Mouse (Mus musculus): Measurements from ENCODE around the gene Rasl12. TPM values are rescaled to one million over a fixed set of nuclear protein-coding genes. Genes with fewer than 3 reads are reported as not detected.

The Rasl12 gene
- polyA plus RNA-seq, 1 experiment from 2014 or later: 10.4 TPM

DNA sequence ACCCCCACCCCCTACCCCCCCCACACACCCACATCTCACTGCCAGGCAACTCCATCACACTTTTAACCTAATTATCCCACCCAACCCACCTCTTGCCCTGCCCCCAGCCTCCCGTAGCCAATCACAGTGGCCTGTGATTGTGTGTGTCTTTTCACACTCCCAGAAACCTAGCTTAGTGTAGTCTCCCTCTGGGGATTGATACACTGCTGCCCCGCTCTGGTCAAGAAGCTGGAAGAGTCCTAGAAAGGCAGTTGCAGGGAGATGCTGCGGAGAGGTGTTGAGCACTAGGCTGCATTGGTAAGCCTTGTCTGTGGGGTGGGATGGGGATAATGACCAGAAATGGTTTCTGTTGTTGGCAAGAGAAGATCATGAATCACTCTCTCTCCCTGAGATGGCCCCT is 19.4 kb downstream of the Rasl12 start:
- no peak overlapping the region for H3K27ac ChIP-seq
- no peak overlapping the region for H3K4me2 ChIP-seq (ENCODE audit: low read length)
- no peak overlapping the region for H3K9ac ChIP-seq (ENCODE audit: low read depth, low read length)
- H3K36me3 ChIP-seq (ENCODE audit: insufficient read depth, low read length): no peaks in the 10 kb centered on the region
- no peak for DNase-seq (ENCODE audit: low spot score)
- H3K4me1 ChIP-seq (replicated peaks; ENCODE audit: insufficient read depth, low read length): no peaks in the 10 kb centered on the region
- 24% methylated on average over 3 of the region's 3 CpGs for WGBS
- no peaks in the 10 kb centered on the region for H3K9me3 ChIP-seq (replicated peaks; ENCODE audit: low read length)
- H3K4me3 ChIP-seq (replicated peaks; ENCODE audit: low read depth, low read length): no peak overlapping the region
- TF ChIP-seq CTCF (IDR thresholded peaks at IDR 0.05; ENCODE audit: low read depth): peak; percentile 43; the same call in 1 of the 2 replicates
- no peaks in the 10 kb centered on the region for H3K27me3 ChIP-seq (ENCODE audit: insufficient read depth, low read length)
- no peak for ATAC-seq (replicated peaks; ENCODE audit: low FRiP score, low read depth)

GRCm38 (mm10) chr9:65419633-65420032 is 21.3 kb downstream of the Rasl12 start:
- H3K9ac ChIP-seq (ENCODE audit: low read depth, low read length): no peak overlapping the region
- TF ChIP-seq CTCF (IDR thresholded peaks at IDR 0.05; ENCODE audit: low read depth): peak; percentile 28; the same call in 1 of the 2 replicates
- ATAC-seq (replicated peaks; ENCODE audit: low FRiP score, low read depth) (no peak), DNase-seq (ENCODE audit: low spot score) (no peak)
- 73% methylated on average over 3 of the region's 3 CpGs for WGBS
- H3K4me2 ChIP-seq (ENCODE audit: low read length): no peak overlapping the region
- no peak overlapping the region for H3K4me3 ChIP-seq (replicated peaks; ENCODE audit: low read depth, low read length)
- no peaks in the 10 kb centered on the region for H3K4me1 ChIP-seq (replicated peaks; ENCODE audit: insufficient read depth, low read length)
- H3K9me3 ChIP-seq (replicated peaks; ENCODE audit: low read length): no peaks in the 10 kb centered on the region
- no peak overlapping the region for H3K27ac ChIP-seq
- no peaks in the 10 kb centered on the region for H3K27me3 ChIP-seq (ENCODE audit: insufficient read depth, low read length)
- no peaks in the 10 kb centered on the region for H3K36me3 ChIP-seq (ENCODE audit: insufficient read depth, low read length)

DNA sequence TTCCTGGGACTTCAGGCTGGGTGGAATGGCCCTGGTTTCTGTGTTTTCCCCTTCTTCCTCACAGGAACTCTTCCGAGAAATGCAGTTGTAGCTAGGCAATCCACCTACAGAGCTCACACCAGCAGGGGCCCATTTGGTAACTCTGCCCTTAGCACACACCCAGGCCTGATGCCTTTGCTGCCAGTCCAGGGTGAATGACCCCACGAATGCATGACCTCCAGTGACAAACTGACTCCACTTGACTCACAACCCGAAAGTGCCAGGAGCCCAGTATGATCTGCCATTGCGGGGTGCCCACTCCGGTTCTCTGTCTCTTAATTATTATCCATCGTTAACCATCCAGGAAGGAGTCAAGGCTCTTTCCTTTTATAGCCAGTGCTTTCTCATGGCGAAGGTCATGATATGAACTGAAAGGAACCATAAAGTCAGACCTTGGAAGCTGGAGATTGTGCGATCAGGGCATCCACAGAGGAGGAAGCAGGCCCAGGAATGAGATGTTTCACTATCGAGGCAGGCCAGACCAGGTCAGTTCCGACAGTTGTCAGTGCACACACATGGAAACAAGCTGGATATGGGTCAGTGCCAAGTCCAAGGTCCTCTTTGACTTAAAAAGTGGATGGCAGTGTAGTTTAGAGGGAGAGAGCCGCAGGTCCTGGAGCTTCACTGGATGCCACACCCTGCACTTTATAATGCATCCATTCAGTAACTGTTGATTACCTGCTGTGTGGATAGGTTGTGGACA is 24.6 kb downstream of the Rasl12 start, which contains the start of gene Slc51b:
Slc51b (minus strand) TSS at position 196 of the 742 bp plus-strand sequence.
- WGBS: 67% methylated on average over 11 of the region's 11 CpGs
- H3K36me3 ChIP-seq (ENCODE audit: insufficient read depth, low read length): no peaks in the 10 kb centered on the region
- no peaks in the 10 kb centered on the region for H3K27me3 ChIP-seq (ENCODE audit: insufficient read depth, low read length)
- no peak for TF ChIP-seq CTCF (IDR thresholded peaks at IDR 0.05; ENCODE audit: low read depth)
- no peak within 1 kb of the TSS; the same call in 1 of the 2 replicates for H3K4me3 ChIP-seq (replicated peaks; ENCODE audit: low read depth, low read length)
- peak; percentile 59 for ATAC-seq (replicated peaks; ENCODE audit: low FRiP score, low read depth)
- H3K9ac ChIP-seq (ENCODE audit: low read depth, low read length): no peak within 1 kb of the TSS
- no peak for DNase-seq (ENCODE audit: low spot score)
- peak within 1 kb of the TSS; percentile 18; the same call in 1 of the 2 replicates for H3K4me2 ChIP-seq (ENCODE audit: low read length)
- H3K4me1 ChIP-seq (replicated peaks; ENCODE audit: insufficient read depth, low read length): no peaks in the 10 kb centered on the region
- no peaks in the 10 kb centered on the region for H3K9me3 ChIP-seq (replicated peaks; ENCODE audit: low read length)
- peak within 1 kb of the TSS; percentile 52 for H3K27ac ChIP-seq

DNA sequence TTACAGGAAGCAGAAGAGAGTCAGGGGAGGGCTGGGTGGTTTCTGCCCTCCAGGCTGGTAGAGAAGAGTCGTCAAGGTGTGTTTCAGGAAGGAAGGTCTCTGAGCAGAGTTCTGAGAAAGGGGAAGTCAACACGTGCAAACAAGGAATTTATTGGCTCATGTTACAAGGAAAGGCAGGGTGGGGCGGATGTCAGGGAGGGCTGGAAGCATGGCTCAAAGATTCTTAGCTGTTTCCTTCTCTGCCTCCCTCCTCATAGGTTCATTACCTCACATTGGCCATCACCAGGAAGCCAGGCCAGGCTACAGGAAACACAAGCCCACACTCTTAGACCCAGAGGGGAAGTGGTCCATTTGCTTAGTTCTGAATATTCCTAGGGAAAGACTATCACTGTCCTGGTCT is 26.1 kb downstream of the Rasl12 start:
- H3K27me3 ChIP-seq (ENCODE audit: insufficient read depth, low read length): no peaks in the 10 kb centered on the region
- H3K9me3 ChIP-seq (replicated peaks; ENCODE audit: low read length): no peaks in the 10 kb centered on the region
- H3K4me2 ChIP-seq (ENCODE audit: low read length): no peak overlapping the region
- no peak for TF ChIP-seq CTCF (IDR thresholded peaks at IDR 0.05; ENCODE audit: low read depth)
- DNase-seq (ENCODE audit: low spot score): no peak
- 16% methylated on average over 3 of the region's 3 CpGs for WGBS
- no peaks in the 10 kb centered on the region for H3K36me3 ChIP-seq (ENCODE audit: insufficient read depth, low read length)
- no peak overlapping the region for H3K27ac ChIP-seq
- H3K4me1 ChIP-seq (replicated peaks; ENCODE audit: insufficient read depth, low read length): no peaks in the 10 kb centered on the region
- ATAC-seq (replicated peaks; ENCODE audit: low FRiP score, low read depth): no peak
- no peak overlapping the region for H3K4me3 ChIP-seq (replicated peaks; ENCODE audit: low read depth, low read length)
- no peak overlapping the region for H3K9ac ChIP-seq (ENCODE audit: low read depth, low read length)

DNA sequence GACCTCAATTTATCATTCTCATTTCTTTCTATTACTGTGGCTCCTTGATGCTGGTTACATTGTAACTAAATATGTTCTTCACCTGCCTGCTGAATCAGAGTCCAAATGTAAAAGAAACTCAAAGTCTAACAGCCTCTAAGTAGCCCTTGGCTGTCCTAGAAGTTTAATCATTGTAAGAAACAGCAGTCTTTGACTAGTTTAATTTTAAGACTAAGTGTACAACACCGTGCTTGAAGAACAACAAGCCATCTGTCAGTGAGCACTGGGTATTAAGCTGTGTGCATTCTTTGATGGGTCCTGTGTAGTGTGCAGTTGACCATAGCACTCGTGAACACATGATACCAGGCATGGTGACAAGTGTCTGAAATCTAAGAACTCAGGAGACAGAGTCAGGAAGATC is 29.2 kb downstream of the Rasl12 start:
- no peak overlapping the region for H3K4me2 ChIP-seq (ENCODE audit: low read length)
- H3K27me3 ChIP-seq (ENCODE audit: insufficient read depth, low read length): no peaks in the 10 kb centered on the region
- DNase-seq (ENCODE audit: low spot score) (peak; percentile 36), ATAC-seq (replicated peaks; ENCODE audit: low FRiP score, low read depth) (peak; percentile 59)
- 41% methylated on average over 2 of the region's 2 CpGs for WGBS
- no peaks in the 10 kb centered on the region for H3K9me3 ChIP-seq (replicated peaks; ENCODE audit: low read length)
- no peaks in the 10 kb centered on the region for H3K36me3 ChIP-seq (ENCODE audit: insufficient read depth, low read length)
- no peak overlapping the region for H3K4me3 ChIP-seq (replicated peaks; ENCODE audit: low read depth, low read length)
- TF ChIP-seq CTCF (IDR thresholded peaks at IDR 0.05; ENCODE audit: low read depth): no peak
- no peaks in the 10 kb centered on the region for H3K4me1 ChIP-seq (replicated peaks; ENCODE audit: insufficient read depth, low read length)
- no peak overlapping the region for H3K9ac ChIP-seq (ENCODE audit: low read depth, low read length)
- 0 out of 2 replicates have a peak overlapping the region, but pooled peaks have one; percentile 64 for H3K27ac ChIP-seq

DNA sequence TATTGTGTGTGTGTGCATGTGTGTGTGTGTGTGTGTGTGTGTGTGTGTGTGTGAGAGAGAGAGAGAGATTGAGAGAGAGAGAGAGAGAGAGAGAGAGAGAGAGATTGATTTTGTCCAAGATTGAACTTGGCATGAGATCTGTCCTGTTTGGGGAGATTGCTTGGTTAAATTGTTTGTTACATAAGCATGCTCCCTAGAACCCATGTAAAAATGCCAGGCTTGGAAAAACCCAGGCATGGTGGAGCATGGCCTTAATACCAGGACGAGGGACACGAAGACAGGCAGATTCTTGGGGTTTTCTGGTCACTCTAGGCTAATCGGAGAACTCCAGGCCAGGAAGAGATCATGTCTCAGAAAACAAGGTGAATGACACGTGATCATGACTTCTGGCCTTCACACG is 29.7 kb downstream of the Rasl12 start:
- no peaks in the 10 kb centered on the region for H3K4me1 ChIP-seq (replicated peaks; ENCODE audit: insufficient read depth, low read length)
- H3K36me3 ChIP-seq (ENCODE audit: insufficient read depth, low read length): no peaks in the 10 kb centered on the region
- H3K9me3 ChIP-seq (replicated peaks; ENCODE audit: low read length): no peaks in the 10 kb centered on the region
- no peak overlapping the region for H3K9ac ChIP-seq (ENCODE audit: low read depth, low read length)
- H3K4me2 ChIP-seq (ENCODE audit: low read length): no peak overlapping the region
- ATAC-seq (replicated peaks; ENCODE audit: low FRiP score, low read depth) (no peak), DNase-seq (ENCODE audit: low spot score) (no peak)
- H3K27ac ChIP-seq: peak overlapping the region; percentile 64
- H3K27me3 ChIP-seq (ENCODE audit: insufficient read depth, low read length): no peaks in the 10 kb centered on the region
- TF ChIP-seq CTCF (IDR thresholded peaks at IDR 0.05; ENCODE audit: low read depth): no peak
- 88% methylated on average over 5 of the region's 5 CpGs for WGBS
- H3K4me3 ChIP-seq (replicated peaks; ENCODE audit: low read depth, low read length): no peak overlapping the region

Measured in kidney, postnatal 0 days (tissue).